Mouse (Mus musculus) ES-E14 (cell line): ENCODE results near the gene Vsig10.

Source experiments
- HCFC1 ChIP-seq: IDR thresholded peaks from 2 replicates; pipeline ENCODE4 v1.6.1; 2012; ENCODE audit warnings: low read length, inconsistent platforms, borderline replicate concordance; ENCODE audit not compliant: insufficient read depth
- MAFK ChIP-seq: IDR thresholded peaks from 2 replicates; pipeline ENCODE4 v1.6.1; 2014; ENCODE audit warnings: mild to moderate bottlenecking, low read depth, low read length, inconsistent platforms; ENCODE audit not compliant: insufficient read depth
- ZC3H11A ChIP-seq: IDR thresholded peaks from 2 replicates; pipeline ENCODE4 v1.6.1; 2012; ENCODE audit warnings: low read depth, mild to moderate bottlenecking, inconsistent platforms, low read length, borderline replicate concordance

- TF ChIP-seq MAFK (no peak), HCFC1 (no peak), ZC3H11A (no peak)
Measured at GRCm38 (mm10) chr5:117292547-117292946, 26.3 kb upstream of the Vsig10 start.
